Mouse (Mus musculus) MEL (cell line): ENCODE data around the gene Myo19.

ENCODE experiments used
- CTCF ChIP-seq, 3 experiments: IDR thresholded peaks in 2 of 3; conservative IDR thresholded peaks in 1 of 3; 2 replicates each; pipeline ENCODE4 v1.5.1; 2011 to 2012; ENCODE audit warnings: low read length in 3 of 3, low read depth in 2 of 3, mild to moderate bottlenecking in 2 of 3, improper control_type of control experiment in 1 of 3, inconsistent platforms in 1 of 3, mixed read lengths in 1 of 3, moderate library complexity in 1 of 3; ENCODE audit not compliant: control insufficient read depth in 1 of 3, insufficient read depth in 1 of 3, poor library complexity in 1 of 3, severe bottlenecking in 1 of 3
- GATA1 ChIP-seq: IDR thresholded peaks from 2 replicates; pipeline ENCODE4 v1.6.1; 2011; ENCODE audit warnings: low read depth, low read length, improper control_type of control experiment
- MAZ ChIP-seq: IDR thresholded peaks from 2 replicates; pipeline ENCODE4 v1.6.1; 2012; ENCODE audit warnings: low read depth, mild to moderate bottlenecking, inconsistent platforms, low read length, improper control_type of control experiment
- NRF1 ChIP-seq: IDR thresholded peaks from 2 replicates; pipeline ENCODE4 v1.6.1; 2014; ENCODE audit warnings: low read depth, mild to moderate bottlenecking, inconsistent platforms, low read length, improper control_type of control experiment, moderate library complexity; ENCODE audit not compliant: poor library complexity, insufficient read depth, severe bottlenecking
- POLR2A ChIP-seq, 2 experiments: IDR thresholded peaks; 2 replicates each; pipeline ENCODE4 v1.6.1; 2011 to 2012; ENCODE audit warnings: low read length in 2 of 2, mild to moderate bottlenecking in 2 of 2, control low read depth in 1 of 2, improper control_type of control experiment in 1 of 2, low read depth in 1 of 2, moderate library complexity in 1 of 2; ENCODE audit not compliant: control insufficient read depth in 1 of 2, insufficient read depth in 1 of 2, poor library complexity in 1 of 2
- SIN3A ChIP-seq: IDR thresholded peaks from 2 replicates; pipeline ENCODE4 v1.6.1; 2012; ENCODE audit warnings: low read length, improper control_type of control experiment, inconsistent platforms
- SMC3 ChIP-seq: IDR thresholded peaks from 2 replicates; pipeline ENCODE4 v1.6.1; 2011; ENCODE audit warnings: low read depth, low read length, improper control_type of control experiment
- TCF12 ChIP-seq: IDR thresholded peaks from 2 replicates; pipeline ENCODE4 v1.6.1; 2014; ENCODE audit warnings: low read depth, mild to moderate bottlenecking, inconsistent platforms, low read length, improper control_type of control experiment, moderate library complexity
- UBTF ChIP-seq: IDR thresholded peaks from 2 replicates; pipeline ENCODE4 v1.6.1; 2012; ENCODE audit warnings: low read depth, mild to moderate bottlenecking, inconsistent platforms, low read length, improper control_type of control experiment, moderate library complexity, borderline replicate concordance; ENCODE audit not compliant: insufficient read depth
- USF2 ChIP-seq, 2 experiments: IDR thresholded peaks; 2 replicates each; pipeline ENCODE4 v1.6.1; 2011 to 2012; ENCODE audit warnings: improper control_type of control experiment in 2 of 2, low read length in 2 of 2, borderline replicate concordance in 1 of 2, inconsistent platforms in 1 of 2, low read depth in 1 of 2, mild to moderate bottlenecking in 1 of 2; ENCODE audit not compliant: insufficient read depth in 1 of 2
- ZC3H11A ChIP-seq: IDR thresholded peaks from 2 replicates; pipeline ENCODE4 v1.6.1; 2012; ENCODE audit warnings: low read depth, mild to moderate bottlenecking, inconsistent platforms, low read length, improper control_type of control experiment
- ZMIZ1 ChIP-seq: IDR thresholded peaks from 2 replicates; pipeline ENCODE4 v1.6.1; 2012; ENCODE audit warnings: low read depth, mild to moderate bottlenecking, inconsistent platforms, low read length, improper control_type of control experiment, moderate library complexity

DNA sequence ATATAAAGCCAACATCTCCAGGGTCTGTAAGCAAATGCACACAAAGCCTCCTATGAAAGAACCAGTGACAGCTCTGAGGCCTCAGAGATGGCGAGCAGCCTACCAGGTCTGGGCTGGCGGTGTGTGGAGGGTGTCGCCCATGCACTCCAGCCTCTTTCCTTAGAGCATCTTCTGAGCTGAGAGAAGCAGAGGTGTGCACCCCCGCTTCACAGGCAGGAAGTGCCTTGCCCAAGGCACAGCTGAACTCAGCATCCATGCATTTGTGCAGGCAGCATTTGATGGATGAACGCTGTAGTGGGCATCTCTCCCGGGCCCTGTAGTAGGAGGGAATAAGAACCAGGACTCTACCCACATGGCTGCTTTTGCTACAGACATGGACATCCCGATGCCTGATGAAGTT is 11.8 kb downstream of the Myo19 start:
- no peak for TF ChIP-seq ZMIZ1
- no peak for TF ChIP-seq CTCF (IDR thresholded peaks at IDR 0.05 in 2 of 3, conservative IDR thresholded peaks at IDR 0.05 in 1 of 3; ENCODE audit: control insufficient read depth in 1 of 3, insufficient read depth in 1 of 3, low read depth in 2 of 3, low read length in 3 of 3, poor library complexity in 1 of 3, severe bottlenecking in 1 of 3)
- no peak for TF ChIP-seq GATA1
- no peak for TF ChIP-seq POLR2A (IDR thresholded peaks at IDR 0.05; ENCODE audit: control insufficient read depth in 1 of 2, insufficient read depth in 1 of 2, low read depth in 1 of 2, low read length in 2 of 2, poor library complexity in 1 of 2)
- no peak for TF ChIP-seq MAZ
- no peak for TF ChIP-seq ZC3H11A
- TF ChIP-seq SIN3A = no peak
- TF ChIP-seq UBTF = no peak
- TF ChIP-seq SMC3 = no peak
- no peak for TF ChIP-seq NRF1
- TF ChIP-seq USF2 (IDR thresholded peaks at IDR 0.05; ENCODE audit: borderline replicate concordance in 1 of 2, insufficient read depth in 1 of 2, low read depth in 1 of 2, low read length in 2 of 2) = no peak
- no peak for TF ChIP-seq TCF12
